Mouse (Mus musculus) neural tube, embryonic 14.5 days (tissue): ENCODE measurements around the gene Lrrc20. TPM values are rescaled to one million over a fixed set of nuclear protein-coding genes. Genes with fewer than 3 reads are reported as not detected.

Experiments used
- ATAC-seq: fragments of 200-750 bp; cut with Nextera tagmentation; 2 replicates; pipeline ENCODE4 v1.8.0; 2017; ENCODE audit warnings: low read depth, mild to moderate bottlenecking, moderate TSS enrichment, moderate library complexity
- H3K27ac ChIP-seq: fragments of 300-500 bp; sonication (generic); 2 replicates; pipeline ENCODE4 v1.5.1; 2014; ENCODE audit warnings: low read depth, mild to moderate bottlenecking, control low read depth, low read length, moderate library complexity, mixed read lengths
- H3K27me3 ChIP-seq: fragments of 300-500 bp; sonication (generic); 2 replicates; pipeline ENCODE4 v1.6.1; 2014; ENCODE audit warnings: low read length; ENCODE audit not compliant: control insufficient read depth, insufficient read depth
- H3K36me3 ChIP-seq: fragments of 300-500 bp; sonication (generic); 2 replicates; pipeline ENCODE4 v1.6.1; 2014; ENCODE audit warnings: low read length, mixed read lengths; ENCODE audit not compliant: control insufficient read depth, insufficient read depth
- H3K4me1 ChIP-seq: fragments of 300-500 bp; sonication (generic); 2 replicates; pipeline ENCODE4 v1.6.1; 2014; ENCODE audit warnings: low read length; ENCODE audit not compliant: control insufficient read depth, insufficient read depth
- H3K4me2 ChIP-seq: fragments of 300-500 bp; sonication (generic); 2 replicates; pipeline ENCODE4 v1.6.1; 2014; ENCODE audit warnings: mild to moderate bottlenecking, low read depth, low read length, control low read depth
- H3K4me3 ChIP-seq: fragments of 300-500 bp; sonication (generic); 2 replicates; pipeline ENCODE4 v1.5.1; 2014; ENCODE audit warnings: low read depth, low read length, control low read depth, mixed read lengths
- H3K9ac ChIP-seq: fragments of 300-500 bp; sonication (generic); replicated peaks from 2 replicates; pipeline ENCODE4 v1.6.1; 2014; ENCODE audit warnings: low read depth, mild to moderate bottlenecking, control low read depth, low read length, mixed read lengths
- H3K9me3 ChIP-seq: fragments of 300-500 bp; sonication (generic); 2 replicates; pipeline ENCODE4 v1.6.1; 2016; ENCODE audit warnings: low read length; ENCODE audit not compliant: control insufficient read depth
- WGBS: fragments of 180-500 bp; shearing (Covaris S2); extraction: QIAGEN DNeasy Blood & Tissue Kit; methylation state at CpG from one replicate; pipeline ENCODE4 v1.1.7; 2014; 5-methylcytosine and 5-hydroxymethylcytosine counted together
- polyA plus RNA-seq: library from polyadenylated mRNA; unstranded; fragments of >200 nt; fragmentation: Nextera tagmentation; extraction: Ambion mirVana; gene quantifications from 2 replicates; pipeline ENCODE4 v1.2.1, GENCODE M21; 2014

Lrrc20 gene
- polyA plus RNA-seq, 1 experiment from 2014 or later, result 14.8 TPM

DNA sequence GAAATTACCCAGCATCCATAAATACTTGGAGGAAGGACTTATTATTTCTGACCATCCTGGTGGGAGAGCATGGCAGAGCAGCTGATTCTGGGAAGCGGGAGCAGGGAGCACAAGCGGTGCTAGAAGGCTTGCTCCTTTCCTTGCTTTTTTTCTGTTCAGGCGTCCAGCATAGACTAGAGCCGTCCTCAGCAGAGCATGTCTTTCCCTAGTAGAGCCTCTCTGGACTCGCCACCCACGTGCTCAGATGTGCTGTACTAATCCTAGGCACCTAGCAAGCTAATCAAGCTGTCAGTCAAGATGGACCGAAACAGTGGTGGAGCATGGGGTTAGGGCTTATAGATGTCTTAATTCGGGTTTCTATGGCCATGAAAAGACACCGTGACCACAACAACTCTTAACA, 42.7 kb downstream of the Lrrc20 start:
- no peaks in the 10 kb centered on the region for H3K36me3 ChIP-seq
- no peaks in the 10 kb centered on the region; the same call in 1 of the 2 replicates for H3K4me1 ChIP-seq
- no peaks in the 10 kb centered on the region for H3K27me3 ChIP-seq
- no peaks in the 10 kb centered on the region for H3K9me3 ChIP-seq
- ATAC-seq, result no peak
- H3K27ac ChIP-seq, result no peak overlapping the region
- no peak overlapping the region for H3K9ac ChIP-seq
- no peak overlapping the region for H3K4me2 ChIP-seq
- no peak overlapping the region for H3K4me3 ChIP-seq
- WGBS, result 83% methylated on average over 9 of the region's 9 CpGs

DNA sequence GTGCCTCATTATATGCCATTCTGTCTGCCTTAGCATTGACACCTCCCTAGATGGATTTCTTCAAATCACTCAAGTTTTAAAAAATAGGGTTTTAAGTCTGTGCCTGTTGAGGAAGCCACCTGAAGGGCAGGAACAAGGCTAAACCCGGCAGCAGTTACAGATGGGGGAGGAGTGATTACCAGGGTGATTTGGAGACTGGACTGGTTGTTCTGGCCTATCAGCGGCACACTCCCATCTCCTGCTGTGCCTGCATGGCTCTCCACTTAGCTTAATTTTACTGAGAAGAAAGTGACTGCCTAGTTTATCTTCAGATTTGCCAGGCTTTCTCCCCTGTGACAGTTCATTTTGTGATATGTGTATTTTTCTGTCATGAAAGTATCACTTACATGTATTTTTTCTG, 43.9 kb downstream of the Lrrc20 start:
- 53% methylated on average over 2 of the region's 2 CpGs for WGBS

DNA sequence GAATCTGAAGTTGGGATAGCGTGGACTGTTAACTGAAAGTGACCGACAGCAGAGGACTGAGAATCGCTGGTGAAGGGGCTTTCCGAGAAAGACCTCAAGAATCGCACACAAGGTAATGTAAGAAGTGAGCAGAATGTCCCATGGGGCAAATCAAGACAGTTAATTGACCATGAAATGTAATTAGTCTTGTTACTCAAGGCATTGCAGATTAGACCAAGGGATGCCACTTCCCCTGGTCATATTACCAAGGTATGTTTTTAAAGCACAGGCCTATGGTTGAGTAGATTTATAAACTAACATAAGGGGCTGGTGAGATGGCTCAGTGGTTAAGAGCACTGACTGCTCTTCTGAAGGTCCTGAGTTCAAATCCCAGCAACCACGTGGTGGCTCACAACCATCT, 45.1 kb downstream of the Lrrc20 start:
- Histone ChIP-seq H3K27ac (no peak overlapping the region), H3K4me3 (no peak overlapping the region), H3K27me3 (no peaks in the 10 kb centered on the region), H3K4me2 (no peak overlapping the region), H3K9me3 (no peaks in the 10 kb centered on the region), H3K36me3 (no peaks in the 10 kb centered on the region), H3K9ac (no peak overlapping the region), H3K4me1 (no peaks in the 10 kb centered on the region; the same call in 1 of the 2 replicates)
- ATAC-seq, result no peak
- WGBS, result 80% methylated on average over 6 of the region's 6 CpGs

More for the DNA sequence above, 43.9 kb downstream of the Lrrc20 start:
- ATAC-seq, result no peak
- no peak overlapping the region for H3K27ac ChIP-seq
- H3K9me3 ChIP-seq, result no peaks in the 10 kb centered on the region
- H3K36me3 ChIP-seq, result no peaks in the 10 kb centered on the region
- no peaks in the 10 kb centered on the region; the same call in 1 of the 2 replicates for H3K4me1 ChIP-seq
- H3K4me2 ChIP-seq, result no peak overlapping the region
- no peak overlapping the region for H3K9ac ChIP-seq
- H3K27me3 ChIP-seq, result no peaks in the 10 kb centered on the region
- H3K4me3 ChIP-seq, result no peak overlapping the region

DNA sequence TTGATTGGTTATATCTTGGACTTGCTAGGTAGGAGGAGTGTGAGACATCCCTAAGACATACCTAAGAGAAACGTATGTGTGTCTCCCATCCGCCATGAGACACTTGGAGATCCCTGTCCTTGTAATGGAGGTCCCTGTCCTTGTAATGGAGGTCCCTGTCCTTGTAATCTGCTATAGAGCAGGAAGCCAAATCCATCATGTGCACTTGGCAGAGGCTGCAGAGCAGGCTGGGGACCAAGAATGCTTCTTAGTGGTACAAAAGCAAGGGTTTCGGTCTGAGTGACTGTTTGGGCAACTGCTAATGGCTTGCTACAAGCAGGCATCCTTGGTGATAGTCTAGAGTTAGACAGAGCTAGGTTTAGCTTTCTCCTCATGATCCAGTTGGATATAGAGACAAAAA, 55.3 kb downstream of the Lrrc20 start:
- Histone ChIP-seq H3K27ac (no peak overlapping the region), H3K9me3 (no peaks in the 10 kb centered on the region), H3K27me3 (no peaks in the 10 kb centered on the region), H3K4me3 (no peak overlapping the region), H3K4me1 (peaks cover 27% of the 10 kb centered on the region), H3K36me3 (no peaks in the 10 kb centered on the region), H3K4me2 (no peak overlapping the region), H3K9ac (no peak overlapping the region)
- no peak for ATAC-seq
- 95% methylated on average over 3 of the region's 3 CpGs for WGBS

DNA sequence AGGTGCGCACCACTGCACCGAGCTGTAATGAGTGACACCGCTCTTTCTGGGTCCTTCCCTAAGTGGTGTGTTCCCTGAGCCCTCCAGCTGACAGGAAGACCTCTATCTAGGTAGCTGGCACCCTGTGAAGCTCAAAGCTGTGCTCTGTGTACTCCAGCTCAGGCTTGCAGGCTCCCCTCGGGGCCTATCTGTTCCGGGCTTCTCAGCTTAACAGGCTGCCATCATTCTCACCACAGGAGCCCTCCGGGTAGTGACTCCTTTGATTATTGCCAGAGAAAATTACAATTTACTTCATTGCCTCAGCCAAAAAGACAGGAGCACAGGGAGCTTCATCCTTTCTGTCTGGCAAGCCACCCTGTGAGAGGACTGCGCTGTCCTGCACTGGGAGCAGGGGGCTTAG, 57.7 kb downstream of the Lrrc20 start:
- H3K4me2 ChIP-seq, result no peak overlapping the region
- H3K4me3 ChIP-seq, result no peak overlapping the region
- no peak overlapping the region for H3K9ac ChIP-seq
- 43% methylated on average over 7 of the region's 7 CpGs for WGBS
- H3K27me3 ChIP-seq, result no peaks in the 10 kb centered on the region
- peak; percentile 7; the same call in 1 of the 2 replicates for ATAC-seq
- no peaks in the 10 kb centered on the region for H3K9me3 ChIP-seq
- H3K36me3 ChIP-seq, result no peaks in the 10 kb centered on the region
- peaks cover 37% of the 10 kb centered on the region for H3K4me1 ChIP-seq
- peak overlapping the region; percentile 29; the same call in 1 of the 2 replicates for H3K27ac ChIP-seq

DNA sequence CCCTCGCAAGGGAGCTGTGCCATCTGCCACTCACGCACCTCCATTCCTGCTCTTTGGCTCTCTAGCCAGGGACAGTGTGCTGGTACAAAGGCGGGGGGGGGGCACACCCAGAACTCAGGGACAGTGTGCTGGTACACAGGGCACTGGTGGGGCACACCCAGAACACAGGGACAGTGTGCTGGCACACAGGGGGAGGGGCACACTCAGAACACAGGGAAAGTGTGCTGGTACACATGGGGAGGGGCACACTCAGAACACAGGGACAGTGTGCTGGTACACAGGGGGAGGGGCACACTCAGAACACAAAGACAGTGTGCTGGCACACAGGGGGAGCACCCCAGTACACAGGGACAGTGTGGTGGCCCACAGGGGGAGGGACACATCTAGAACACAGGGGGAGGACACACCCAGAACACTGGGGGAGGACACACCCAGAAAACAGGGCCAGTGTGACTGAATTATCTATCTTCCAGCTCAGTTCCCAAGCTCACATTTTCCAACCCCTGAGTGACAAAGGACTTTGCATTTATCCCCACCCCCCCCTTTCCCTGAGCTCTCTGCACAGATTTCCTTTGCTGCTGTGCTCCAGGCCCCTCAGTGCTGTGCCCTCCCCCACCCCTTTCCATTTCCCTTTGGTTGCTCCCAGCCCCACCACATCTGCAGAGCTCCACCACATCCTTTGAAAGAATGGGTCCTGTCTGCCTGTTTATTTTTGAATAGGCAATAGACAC, 58.9 kb downstream of the Lrrc20 start:
- Histone ChIP-seq H3K27me3 (no peaks in the 10 kb centered on the region), H3K4me2 (no peak overlapping the region; the same call in 1 of the 2 replicates), H3K4me1 (peaks cover 37% of the 10 kb centered on the region), H3K4me3 (no peak overlapping the region), H3K9ac (peak overlapping the region; percentile 16; the same call in 1 of the 2 replicates), H3K9me3 (no peaks in the 10 kb centered on the region), H3K27ac (peak overlapping the region; percentile 76), H3K36me3 (no peaks in the 10 kb centered on the region)
- WGBS, result 30% methylated on average over 3 of the region's 3 CpGs
- peak; percentile 58 for ATAC-seq

GRCm38 (mm10) chr10:61535441-61535840, 59.8 kb downstream of the Lrrc20 start:
- Histone ChIP-seq H3K4me2 (no peak overlapping the region), H3K4me1 (peaks cover 37% of the 10 kb centered on the region), H3K4me3 (no peak overlapping the region), H3K27ac (peak overlapping the region; percentile 76; the same call in 1 of the 2 replicates), H3K9me3 (no peaks in the 10 kb centered on the region), H3K27me3 (no peaks in the 10 kb centered on the region), H3K9ac (no peak overlapping the region), H3K36me3 (no peaks in the 10 kb centered on the region)
- WGBS, result 68% methylated on average over 4 of the region's 4 CpGs
- ATAC-seq, result no peak

GRCm38 (mm10) chr10:61536130-61537035, 60.8 kb downstream of the Lrrc20 start:
- Histone ChIP-seq H3K27ac (peak overlapping the region; percentile 22; the same call in 1 of the 2 replicates), H3K4me1 (peaks cover 37% of the 10 kb centered on the region), H3K27me3 (no peaks in the 10 kb centered on the region), H3K9me3 (no peaks in the 10 kb centered on the region), H3K9ac (no peak overlapping the region), H3K36me3 (no peaks in the 10 kb centered on the region), H3K4me3 (no peak overlapping the region), H3K4me2 (no peak overlapping the region)
- peak; percentile 18; the same call in 1 of the 2 replicates for ATAC-seq
- 34% methylated on average over 20 of the region's 20 CpGs for WGBS

- H3K9me3 ChIP-seq, result no peaks in the 10 kb centered on the region
- no peaks in the 10 kb centered on the region for H3K36me3 ChIP-seq
- 83% methylated on average over 5 of the region's 5 CpGs for WGBS
- H3K4me1 ChIP-seq, result peaks cover 37% of the 10 kb centered on the region
- no peak overlapping the region for H3K9ac ChIP-seq
- no peak overlapping the region for H3K4me3 ChIP-seq
- no peaks in the 10 kb centered on the region for H3K27me3 ChIP-seq
- ATAC-seq, result no peak
- no peak overlapping the region for H3K27ac ChIP-seq
- H3K4me2 ChIP-seq, result no peak overlapping the region
Measured at GRCm38 (mm10) chr10:61537036-61537380, 61.4 kb downstream of the Lrrc20 start.
